Mouse (Mus musculus) lung, postnatal 25 days (tissue): ENCODE results near the gene Sorbs2.

ENCODE experiments used
- DNase-seq: peaks from one replicate; pipeline ENCODE4 v3.0.0; 2022; ENCODE audit warnings: low spot score

Sorbs2 gene

GRCm38 (mm10) chr8:45579714-45580543 is 72.3 kb downstream of the Sorbs2 start:
- DNase-seq: no peak

GRCm38 (mm10) chr8:45580544-45580866 is 72.9 kb downstream of the Sorbs2 start:
- DNase-seq: no peak

GRCm38 (mm10) chr8:45583856-45584255 is 76.3 kb downstream of the Sorbs2 start:
- no peak for DNase-seq

DNA sequence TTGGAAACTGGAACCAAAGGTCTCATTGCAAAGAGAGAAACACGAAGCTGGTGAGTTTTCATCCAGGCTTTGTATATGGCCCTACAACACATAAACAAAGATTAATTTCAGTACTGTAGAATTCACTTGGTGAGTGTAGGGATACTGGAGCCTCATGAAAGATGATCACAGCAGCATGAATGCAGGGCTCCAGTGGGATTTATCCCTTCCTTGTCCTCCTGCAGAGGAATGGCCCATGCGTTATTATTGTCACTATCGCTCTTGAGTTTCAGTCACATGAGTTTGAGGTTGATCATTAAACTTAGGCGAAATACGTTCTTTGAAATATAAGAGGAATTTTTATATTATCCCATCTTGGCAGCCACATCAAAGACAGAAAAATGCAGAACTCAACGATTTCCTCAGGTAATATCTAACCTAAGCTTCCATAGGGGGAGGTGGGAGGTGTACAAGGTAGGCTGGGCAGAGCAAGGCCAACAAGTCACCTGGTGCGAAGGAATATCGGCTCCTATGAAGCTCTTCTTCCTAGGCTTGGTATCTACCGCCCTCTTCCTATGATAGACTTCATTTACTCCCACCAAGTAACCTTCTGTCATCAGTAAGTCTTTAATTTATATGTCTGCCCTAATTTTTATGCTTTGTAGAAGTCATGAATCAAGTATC is 76.9 kb downstream of the Sorbs2 start:
- no peak for DNase-seq

DNA sequence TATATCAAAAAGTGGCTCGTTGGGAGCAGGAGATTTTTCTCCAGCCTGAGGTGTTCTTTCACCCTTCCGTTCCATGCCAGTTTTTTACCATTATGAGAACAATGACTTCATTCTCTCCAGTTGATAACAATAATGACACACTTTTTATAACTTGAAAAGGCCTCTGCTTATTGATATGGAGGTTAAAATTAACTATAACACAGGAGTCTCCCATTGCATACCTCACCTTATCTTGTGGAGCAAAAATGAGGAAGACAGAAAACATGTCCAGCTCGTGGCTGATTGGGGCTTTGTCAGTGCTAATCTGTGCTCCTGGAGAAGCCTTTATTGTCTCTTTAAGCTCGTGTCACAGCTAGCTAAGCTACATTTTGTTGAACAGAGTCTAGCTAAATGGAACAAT is 77.6 kb downstream of the Sorbs2 start:
- no peak for DNase-seq

- DNase-seq: no peak
Measured at GRCm38 (mm10) chr8:45587011-45587410, 79.4 kb downstream of the Sorbs2 start.

- peak; percentile 52 for DNase-seq
Measured at GRCm38 (mm10) chr8:45591888-45592287, 84.3 kb downstream of the Sorbs2 start.

DNA sequence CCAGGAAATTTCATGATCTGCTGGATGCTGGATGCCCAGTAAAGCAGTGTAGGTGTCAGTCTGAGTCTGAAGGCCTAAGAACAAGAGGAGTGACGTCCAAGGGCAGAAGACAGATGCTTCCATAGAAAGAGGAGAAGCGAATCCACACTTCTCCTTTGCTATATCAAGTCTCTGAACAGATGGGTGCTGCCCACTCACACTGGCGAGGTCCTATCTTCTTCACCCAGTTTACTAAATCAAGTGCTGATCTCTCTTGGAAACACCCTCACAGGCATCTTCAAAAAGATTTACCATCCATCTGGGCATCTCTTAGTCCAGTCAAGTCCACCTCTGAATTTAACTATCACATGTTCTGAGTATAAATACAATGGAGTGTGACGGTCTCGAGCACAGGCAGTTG is 86.1 kb downstream of the Sorbs2 start:
- no peak for DNase-seq

GRCm38 (mm10) chr8:45595983-45596382 is 88.4 kb downstream of the Sorbs2 start:
- DNase-seq: peak; percentile 51

- no peak for DNase-seq
Measured at GRCm38 (mm10) chr8:45596591-45596990, 89.0 kb downstream of the Sorbs2 start.

DNA sequence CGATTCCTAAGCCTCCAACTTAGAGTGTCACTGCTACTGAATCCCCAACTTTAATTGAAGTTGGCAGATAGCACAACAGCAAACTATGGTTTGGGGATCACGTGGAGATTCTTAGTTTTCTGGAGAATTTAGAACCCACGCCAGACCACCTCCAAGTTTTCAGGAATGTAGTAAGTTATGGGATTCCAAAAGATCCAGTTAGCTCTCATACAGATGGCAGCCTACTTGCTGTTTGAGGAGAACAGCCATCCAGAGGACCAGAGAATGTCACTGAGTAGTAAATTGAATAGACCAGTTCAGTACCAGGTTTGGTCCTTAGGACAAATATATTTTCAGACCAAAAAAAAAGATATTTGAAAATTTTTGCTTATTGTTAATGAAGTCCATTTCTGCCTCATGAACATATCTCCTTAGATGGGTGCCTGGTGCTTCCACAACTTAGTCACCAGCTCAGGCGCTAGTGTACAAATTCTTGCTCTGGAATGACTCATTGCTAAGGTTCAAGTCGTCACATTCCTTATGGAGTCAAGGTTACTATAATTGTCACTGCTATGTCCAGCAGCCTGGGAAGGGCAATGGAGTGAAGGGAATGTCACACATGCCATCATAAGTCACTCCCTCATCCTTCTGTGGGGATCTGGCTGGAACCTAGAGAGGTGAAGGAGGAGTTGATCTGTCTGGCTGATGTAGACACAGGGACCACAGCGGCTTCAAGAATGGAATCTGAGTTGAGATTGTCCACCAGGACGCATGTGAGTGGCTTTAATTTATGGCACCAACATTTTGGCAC is 90.2 kb downstream of the Sorbs2 start:
- DNase-seq: no peak

GRCm38 (mm10) chr8:45598883-45599282 is 91.3 kb downstream of the Sorbs2 start:
- no peak for DNase-seq

GRCm38 (mm10) chr8:45602019-45602418 is 94.4 kb downstream of the Sorbs2 start:
- DNase-seq: peak; percentile 46

- no peak for DNase-seq
Measured at GRCm38 (mm10) chr8:45605419-45605818, 97.8 kb downstream of the Sorbs2 start.

DNA sequence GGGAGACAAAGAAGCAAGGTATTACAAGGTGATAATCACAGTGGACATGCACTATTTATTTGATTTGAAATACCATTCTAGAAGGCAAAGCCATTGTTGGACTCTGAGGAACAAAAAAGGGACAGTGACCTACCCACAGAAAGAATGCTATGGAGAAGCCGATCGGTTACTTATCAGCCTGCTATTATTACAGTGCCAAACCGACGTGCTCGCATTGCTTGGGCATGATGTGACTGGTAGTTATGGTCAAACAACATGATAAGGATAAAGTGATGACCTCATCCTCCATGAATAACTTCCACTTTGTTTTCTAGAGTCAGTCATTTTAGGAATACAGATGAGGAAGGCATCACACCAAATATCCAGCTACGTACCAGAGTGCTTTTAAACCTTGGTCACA is 99.4 kb downstream of the Sorbs2 start:
- no peak for DNase-seq

GRCm38 (mm10) chr8:45608413-45608812 is 100.8 kb downstream of the Sorbs2 start:
- DNase-seq: no peak

DNA sequence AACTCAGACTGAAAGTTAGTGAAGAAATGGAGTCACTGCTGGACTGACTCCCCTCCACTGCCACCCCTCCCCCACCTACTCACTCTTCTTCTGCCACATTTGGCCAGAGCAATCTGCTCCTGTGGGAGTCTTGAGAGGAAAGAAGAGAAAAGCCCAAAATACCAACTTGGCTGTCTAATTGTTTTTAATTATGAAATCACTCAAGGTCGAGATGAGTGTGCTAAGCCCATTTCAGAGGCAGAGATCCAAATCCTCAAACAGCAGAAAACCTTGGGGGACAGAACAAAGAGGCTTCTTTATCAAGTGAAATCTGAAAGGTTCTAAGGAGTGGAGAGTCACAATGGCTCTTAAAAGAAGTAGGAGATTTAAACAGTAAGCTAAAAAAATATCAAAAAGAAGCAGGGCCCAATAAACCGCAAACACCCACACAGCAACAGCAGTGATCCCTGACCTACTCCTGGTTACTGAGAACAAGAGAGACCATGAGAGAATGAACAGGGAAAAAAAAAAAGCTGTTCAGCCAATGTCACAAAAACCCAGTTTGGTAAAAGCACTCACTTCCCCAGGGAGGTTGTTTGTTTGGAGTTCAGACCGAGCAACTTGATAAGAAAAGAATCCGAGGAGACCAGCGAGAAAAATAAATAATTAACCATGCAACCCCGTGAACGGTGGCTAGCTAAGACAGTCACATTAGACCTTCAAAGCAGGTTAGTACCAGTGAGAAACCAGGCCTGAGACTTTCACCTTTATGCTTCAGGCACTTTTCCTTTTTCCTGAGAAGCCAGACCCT is 103.0 kb downstream of the Sorbs2 start:
- peak; percentile 28 for DNase-seq

DNA sequence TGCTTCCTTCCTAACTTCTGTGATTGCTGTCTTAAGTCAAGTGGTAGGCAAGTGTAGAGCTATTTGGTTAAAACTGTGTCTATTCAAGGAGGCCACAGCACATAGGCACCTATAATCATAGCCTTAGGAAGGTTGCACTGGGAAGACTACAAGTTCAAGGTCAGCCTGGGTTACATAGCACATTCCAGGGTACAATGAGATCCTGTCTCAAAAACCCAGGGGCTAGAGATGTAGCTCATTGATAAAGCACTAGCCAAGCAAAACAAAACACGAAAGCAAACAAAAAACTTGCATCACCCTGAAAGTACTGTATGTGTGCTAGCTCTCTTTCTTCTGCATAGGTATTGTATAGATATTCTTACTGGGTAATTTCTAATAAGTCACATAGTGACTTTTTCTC is 103.7 kb downstream of the Sorbs2 start:
- no peak for DNase-seq

DNA sequence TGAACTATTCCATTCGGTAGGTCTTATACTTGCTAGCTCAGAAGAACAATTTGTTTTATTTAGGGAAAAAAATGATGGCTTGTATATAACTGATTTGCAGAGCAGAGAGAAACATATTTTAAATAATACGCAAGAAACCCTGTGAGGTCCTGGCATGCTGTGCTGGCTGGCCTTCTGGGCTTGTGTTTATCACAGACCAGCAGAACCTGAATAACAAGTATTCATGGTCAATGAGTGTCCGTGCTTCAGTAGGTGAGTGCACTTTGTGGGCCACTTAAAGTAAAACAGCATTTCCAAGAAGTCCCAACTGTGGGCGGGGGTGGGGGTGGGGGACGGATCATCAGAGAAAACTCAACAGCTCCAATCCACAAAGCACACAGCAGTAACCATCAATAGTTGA is 107.0 kb downstream of the Sorbs2 start:
- peak; percentile 76 for DNase-seq

DNA sequence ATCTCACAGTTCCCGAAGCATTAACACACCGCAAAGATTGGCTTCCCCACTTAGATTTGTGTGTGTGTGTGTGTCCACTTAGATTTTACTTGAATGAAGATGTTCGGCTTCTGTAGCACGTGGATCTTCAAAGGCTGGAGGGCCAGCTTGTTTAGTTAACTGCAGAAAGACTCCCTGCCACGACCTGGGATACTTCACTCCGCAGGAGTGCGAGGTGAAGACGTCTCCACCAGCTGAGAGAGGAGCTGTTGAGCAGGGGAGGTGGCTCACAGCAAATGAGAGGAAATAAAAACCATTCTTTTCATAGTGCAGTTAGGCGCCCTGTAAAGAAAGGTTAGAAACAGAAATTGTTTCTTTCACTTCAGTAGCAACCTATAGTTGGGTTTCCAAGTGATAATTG is 107.5 kb downstream of the Sorbs2 start:
- no peak for DNase-seq

DNA sequence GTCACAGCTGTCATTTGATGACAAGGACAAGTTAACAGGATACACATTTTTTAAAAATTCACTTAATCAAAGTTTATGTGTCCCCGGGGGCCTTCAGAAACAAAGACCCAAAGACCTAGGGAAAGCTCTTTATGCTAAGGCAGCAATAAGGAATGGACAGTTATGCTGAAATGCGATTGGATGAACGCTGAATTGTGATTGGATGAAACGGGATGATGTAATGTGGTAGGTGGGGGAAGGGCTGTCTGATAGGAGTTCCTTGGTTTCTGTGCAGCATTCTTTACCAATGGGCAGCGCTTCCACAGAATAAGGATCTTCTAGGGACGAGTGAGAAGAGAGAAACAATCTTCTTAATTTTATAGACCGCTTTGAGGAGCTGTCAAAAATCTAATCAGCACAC is 108.0 kb downstream of the Sorbs2 start:
- DNase-seq: no peak

DNA sequence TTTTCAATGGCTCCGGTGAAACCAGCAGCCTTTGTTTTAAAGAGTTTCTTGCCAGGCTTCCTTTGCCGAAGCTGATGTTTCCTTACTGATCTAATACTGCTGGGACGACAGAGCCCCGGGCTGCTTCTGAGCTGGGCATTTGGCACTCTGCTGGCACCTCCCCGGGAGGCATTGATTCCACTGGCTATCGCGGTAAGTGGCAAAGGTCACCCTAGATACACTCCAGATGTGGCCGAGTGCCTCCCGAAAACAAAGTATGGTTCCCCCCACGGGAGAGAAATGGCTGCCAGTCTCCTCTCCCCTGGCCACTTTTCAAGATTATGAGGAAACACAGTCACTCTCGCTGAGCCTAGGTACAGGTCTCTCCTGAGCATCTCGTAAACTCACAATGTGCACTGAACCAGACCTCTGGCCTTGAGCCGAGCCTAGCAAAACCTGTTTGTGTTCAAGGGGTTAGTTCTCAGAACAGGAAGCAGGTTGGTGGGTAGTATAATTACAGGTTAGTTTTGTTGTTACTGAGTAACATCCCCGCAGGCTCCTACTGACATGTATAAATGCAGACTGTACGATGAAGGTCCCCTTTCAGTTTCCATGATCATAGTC is 114.1 kb downstream of the Sorbs2 start:
- DNase-seq: no peak
